Mouse (Mus musculus): ENCODE measurements around the gene Zfp940. TPM values are rescaled to one million over a fixed set of nuclear protein-coding genes. Genes with fewer than 3 reads are reported as not detected.

Gene Zfp940
- polyA plus RNA-seq, 1 experiment from 2014 or later = 8.1 TPM

- 88% methylated on average over 1 of the region's 1 CpGs for WGBS
- H3K36me3 ChIP-seq = peaks cover 34% of the 10 kb centered on the region
- H3K27me3 ChIP-seq = no peaks in the 10 kb centered on the region
- H3K4me3 ChIP-seq = no peak overlapping the region
- no peak overlapping the region for H3K27ac ChIP-seq
- no peaks in the 10 kb centered on the region for H3K4me1 ChIP-seq
- H3K9me3 ChIP-seq = no peaks in the 10 kb centered on the region
- no peak overlapping the region for H3K9ac ChIP-seq
- ATAC-seq (ENCODE audit: low FRiP score, low read depth) = no peak
- H3K4me2 ChIP-seq (replicated peaks) = no peak overlapping the region
These were observed 11.4 kb downstream of the Zfp940 start for GRCm38 (mm10) chr7:29842105-29842504.

GRCm38 (mm10) chr7:29839256-29839655 lies 14.2 kb downstream of the Zfp940 start:
- no peak overlapping the region for H3K27ac ChIP-seq
- ATAC-seq (ENCODE audit: low FRiP score, low read depth) = no peak
- peaks cover 4% of the 10 kb centered on the region; the same call in 1 of the 2 replicates for H3K9me3 ChIP-seq
- peaks cover 19% of the 10 kb centered on the region for H3K36me3 ChIP-seq
- no peak overlapping the region for H3K4me3 ChIP-seq
- H3K9ac ChIP-seq = no peak overlapping the region
- 88% methylated on average over 3 of the region's 3 CpGs for WGBS
- no peak overlapping the region for H3K4me2 ChIP-seq (replicated peaks)
- no peaks in the 10 kb centered on the region for H3K4me1 ChIP-seq
- no peaks in the 10 kb centered on the region for H3K27me3 ChIP-seq

GRCm38 (mm10) chr7:29836816-29837215 lies 16.7 kb downstream of the Zfp940 start:
- peaks cover 32% of the 10 kb centered on the region for H3K36me3 ChIP-seq
- ATAC-seq (ENCODE audit: low FRiP score, low read depth) = no peak
- peaks cover 4% of the 10 kb centered on the region; the same call in 1 of the 2 replicates for H3K9me3 ChIP-seq
- no peak overlapping the region for H3K27ac ChIP-seq
- WGBS = 83% methylated on average over 1 of the region's 1 CpGs
- no peaks in the 10 kb centered on the region for H3K27me3 ChIP-seq
- no peak overlapping the region for H3K4me3 ChIP-seq
- H3K4me2 ChIP-seq (replicated peaks) = no peak overlapping the region
- no peaks in the 10 kb centered on the region for H3K4me1 ChIP-seq
- H3K9ac ChIP-seq = no peak overlapping the region

GRCm38 (mm10) chr7:29829804-29830203 lies 23.7 kb downstream of the Zfp940 start:
- peaks cover 4% of the 10 kb centered on the region; the same call in 1 of the 2 replicates for H3K9me3 ChIP-seq
- H3K27ac ChIP-seq = no peak overlapping the region
- H3K4me1 ChIP-seq = no peaks in the 10 kb centered on the region
- no peak overlapping the region for H3K9ac ChIP-seq
- ATAC-seq (ENCODE audit: low FRiP score, low read depth) = no peak
- no peak overlapping the region for H3K4me3 ChIP-seq
- H3K36me3 ChIP-seq = peaks cover 90% of the 10 kb centered on the region
- WGBS = 92% methylated on average over 12 of the region's 12 CpGs
- no peak overlapping the region for H3K4me2 ChIP-seq (replicated peaks)
- H3K27me3 ChIP-seq = no peaks in the 10 kb centered on the region

- Histone ChIP-seq H3K9ac (no peak overlapping the region), H3K36me3 (peaks cover 90% of the 10 kb centered on the region), H3K27ac (no peak overlapping the region), H3K4me2 (replicated peaks) (no peak overlapping the region), H3K9me3 (peaks cover 4% of the 10 kb centered on the region; the same call in 1 of the 2 replicates), H3K4me3 (no peak overlapping the region), H3K4me1 (no peaks in the 10 kb centered on the region), H3K27me3 (no peaks in the 10 kb centered on the region)
- no peak for ATAC-seq (ENCODE audit: low FRiP score, low read depth)
- WGBS = 93% methylated on average over 12 of the region's 12 CpGs
These were observed 25.5 kb downstream of the Zfp940 start for GRCm38 (mm10) chr7:29828001-29828400.

- ATAC-seq (ENCODE audit: low FRiP score, low read depth) = no peak
- Histone ChIP-seq H3K27me3 (no peaks in the 10 kb centered on the region), H3K36me3 (peaks cover 33% of the 10 kb centered on the region), H3K9me3 (no peaks in the 10 kb centered on the region), H3K9ac (peak overlapping the region; percentile 72), H3K27ac (no peak overlapping the region), H3K4me3 (peak overlapping the region; percentile 67), H3K4me1 (peaks cover 37% of the 10 kb centered on the region), H3K4me2 (replicated peaks) (peak overlapping the region; percentile 78)
- WGBS = 6% methylated on average over 12 of the region's 12 CpGs
These were observed 34.7 kb downstream of the Zfp940 start for GRCm38 (mm10) chr7:29818619-29819254.

GRCm38 (mm10) chr7:29815910-29816429 lies 37.5 kb downstream of the Zfp940 start, which contains the start of gene Zfp790:
Zfp790 (plus strand) TSS chr7:29816114.
- Histone ChIP-seq H3K4me3 (peak within 1 kb of the TSS; percentile 71), H3K9me3 (no peaks in the 10 kb centered on the region), H3K36me3 (peaks cover 12% of the 10 kb centered on the region), H3K27me3 (no peaks in the 10 kb centered on the region), H3K9ac (peak within 1 kb of the TSS; percentile 77), H3K27ac (peak within 1 kb of the TSS; percentile 88), H3K4me1 (peaks cover 37% of the 10 kb centered on the region), H3K4me2 (replicated peaks) (peak within 1 kb of the TSS; percentile 84)
- ATAC-seq (ENCODE audit: low FRiP score, low read depth) = peak; percentile 97
- WGBS = under 1% methylated on average over 26 of the region's 26 CpGs

GRCm38 (mm10) chr7:29815061-29815784 lies 38.2 kb downstream of the Zfp940 start:
- H3K4me2 ChIP-seq (replicated peaks) = peak overlapping the region; percentile 84
- 3% methylated on average over 12 of the region's 12 CpGs for WGBS
- peak overlapping the region; percentile 71 for H3K4me3 ChIP-seq
- peak overlapping the region; percentile 77 for H3K9ac ChIP-seq
- H3K36me3 ChIP-seq = peaks cover 5% of the 10 kb centered on the region; the same call in 1 of the 2 replicates
- H3K27ac ChIP-seq = peak overlapping the region; percentile 48; the same call in 1 of the 2 replicates
- peaks cover 37% of the 10 kb centered on the region for H3K4me1 ChIP-seq
- H3K27me3 ChIP-seq = no peaks in the 10 kb centered on the region
- no peaks in the 10 kb centered on the region for H3K9me3 ChIP-seq
- ATAC-seq (ENCODE audit: low FRiP score, low read depth) = peak; percentile 37

- no peak for ATAC-seq (ENCODE audit: low FRiP score, low read depth)
- peak overlapping the region; percentile 84 for H3K4me2 ChIP-seq (replicated peaks)
- peaks cover 5% of the 10 kb centered on the region; the same call in 1 of the 2 replicates for H3K36me3 ChIP-seq
- H3K27me3 ChIP-seq = no peaks in the 10 kb centered on the region
- H3K4me3 ChIP-seq = no peak overlapping the region
- no peak overlapping the region for H3K9ac ChIP-seq
- no peaks in the 10 kb centered on the region for H3K9me3 ChIP-seq
- no peak overlapping the region for H3K27ac ChIP-seq
- 93% methylated on average over 2 of the region's 2 CpGs for WGBS
- peaks cover 35% of the 10 kb centered on the region for H3K4me1 ChIP-seq
These were observed 39.1 kb downstream of the Zfp940 start for GRCm38 (mm10) chr7:29814381-29814780.

- WGBS = 94% methylated on average over 1 of the region's 1 CpGs
- no peaks in the 10 kb centered on the region for H3K9me3 ChIP-seq
- no peak overlapping the region for H3K27ac ChIP-seq
- ATAC-seq (ENCODE audit: low FRiP score, low read depth) = no peak
- H3K4me2 ChIP-seq (replicated peaks) = no peak overlapping the region
- H3K9ac ChIP-seq = no peak overlapping the region
- H3K4me1 ChIP-seq = peaks cover 18% of the 10 kb centered on the region
- H3K4me3 ChIP-seq = no peak overlapping the region
- H3K27me3 ChIP-seq = no peaks in the 10 kb centered on the region
- H3K36me3 ChIP-seq = peaks cover 5% of the 10 kb centered on the region; the same call in 1 of the 2 replicates
These were observed 41.2 kb downstream of the Zfp940 start for GRCm38 (mm10) chr7:29812244-29812643.

- Histone ChIP-seq H3K4me2 (replicated peaks) (no peak overlapping the region), H3K27me3 (no peaks in the 10 kb centered on the region), H3K9ac (no peak overlapping the region), H3K36me3 (peaks cover 5% of the 10 kb centered on the region; the same call in 1 of the 2 replicates), H3K4me3 (no peak overlapping the region), H3K4me1 (no peaks in the 10 kb centered on the region), H3K9me3 (no peaks in the 10 kb centered on the region), H3K27ac (no peak overlapping the region)
- no peak for ATAC-seq (ENCODE audit: low FRiP score, low read depth)
- WGBS = 82% methylated on average over 5 of the region's 5 CpGs
These were observed 46.4 kb downstream of the Zfp940 start for GRCm38 (mm10) chr7:29807046-29807445.

GRCm38 (mm10) chr7:29792906-29793305 lies 60.6 kb downstream of the Zfp940 start:
- no peaks in the 10 kb centered on the region for H3K4me1 ChIP-seq
- H3K9ac ChIP-seq = no peak overlapping the region
- H3K36me3 ChIP-seq = peaks cover 70% of the 10 kb centered on the region
- H3K9me3 ChIP-seq = peaks cover 25% of the 10 kb centered on the region
- peak overlapping the region; percentile 25; the same call in 1 of the 2 replicates for H3K4me2 ChIP-seq (replicated peaks)
- 0 out of 2 replicates have a peak overlapping the region, but pooled peaks have one; percentile 1 for H3K4me3 ChIP-seq
- no peak overlapping the region for H3K27ac ChIP-seq
- WGBS = 31% methylated on average over 27 of the region's 27 CpGs
- H3K27me3 ChIP-seq = peaks cover 18% of the 10 kb centered on the region
- no peak for ATAC-seq (ENCODE audit: low FRiP score, low read depth)

Data from limb, embryonic 13.5 days (tissue).